Mouse (Mus musculus): Measurements from ENCODE around the gene 2010111I01Rik. TPM values are rescaled to one million over a fixed set of nuclear protein-coding genes. Genes with fewer than 3 reads are reported as not detected.

The 2010111I01Rik gene
- polyA plus RNA-seq, 1 experiment from 2014 or later = 250 TPM

DNA sequence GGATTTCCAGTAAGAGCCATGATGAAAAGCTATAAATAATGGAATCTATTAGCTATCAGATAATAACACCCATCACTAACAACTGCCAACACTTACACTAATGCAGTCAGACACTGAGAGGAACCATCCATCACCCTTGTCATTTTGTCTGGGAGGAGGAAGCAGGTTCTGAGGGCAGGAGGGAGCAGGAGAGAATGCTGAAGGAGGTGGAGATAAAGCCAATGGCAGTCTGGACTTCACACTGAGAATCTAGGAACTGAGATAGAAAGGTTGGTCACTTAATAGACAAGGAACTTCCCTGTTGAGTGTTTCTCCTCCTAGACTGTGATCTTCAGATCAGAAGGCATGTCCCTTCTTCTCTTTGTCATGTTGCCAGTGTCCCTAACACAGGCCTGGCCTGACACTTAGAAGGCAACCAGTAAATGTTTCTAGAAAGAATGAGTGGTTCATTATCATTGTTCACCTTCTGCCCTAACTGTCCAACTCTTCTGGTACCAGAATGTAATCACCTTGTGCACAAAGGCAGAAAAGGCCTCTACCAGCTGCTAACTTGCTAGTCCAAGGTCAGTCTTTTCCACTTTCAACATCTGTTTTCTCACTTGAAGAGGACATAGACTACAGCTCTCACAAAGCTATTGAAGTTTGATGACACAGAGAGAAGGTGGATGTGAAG is 173.8 kb downstream of the 2010111I01Rik start:
- Histone ChIP-seq H3K9me3 (no peaks in the 10 kb centered on the region), H3K9ac (no peak overlapping the region), H3K4me1 (peaks cover 42% of the 10 kb centered on the region), H3K27ac (peak overlapping the region; percentile 95), H3K4me3 (no peak overlapping the region), H3K4me2 (replicated peaks) (no peak overlapping the region), H3K27me3 (no peaks in the 10 kb centered on the region), H3K36me3 (no peaks in the 10 kb centered on the region)
- no peak for ATAC-seq (ENCODE audit: low FRiP score, low read depth)

DNA sequence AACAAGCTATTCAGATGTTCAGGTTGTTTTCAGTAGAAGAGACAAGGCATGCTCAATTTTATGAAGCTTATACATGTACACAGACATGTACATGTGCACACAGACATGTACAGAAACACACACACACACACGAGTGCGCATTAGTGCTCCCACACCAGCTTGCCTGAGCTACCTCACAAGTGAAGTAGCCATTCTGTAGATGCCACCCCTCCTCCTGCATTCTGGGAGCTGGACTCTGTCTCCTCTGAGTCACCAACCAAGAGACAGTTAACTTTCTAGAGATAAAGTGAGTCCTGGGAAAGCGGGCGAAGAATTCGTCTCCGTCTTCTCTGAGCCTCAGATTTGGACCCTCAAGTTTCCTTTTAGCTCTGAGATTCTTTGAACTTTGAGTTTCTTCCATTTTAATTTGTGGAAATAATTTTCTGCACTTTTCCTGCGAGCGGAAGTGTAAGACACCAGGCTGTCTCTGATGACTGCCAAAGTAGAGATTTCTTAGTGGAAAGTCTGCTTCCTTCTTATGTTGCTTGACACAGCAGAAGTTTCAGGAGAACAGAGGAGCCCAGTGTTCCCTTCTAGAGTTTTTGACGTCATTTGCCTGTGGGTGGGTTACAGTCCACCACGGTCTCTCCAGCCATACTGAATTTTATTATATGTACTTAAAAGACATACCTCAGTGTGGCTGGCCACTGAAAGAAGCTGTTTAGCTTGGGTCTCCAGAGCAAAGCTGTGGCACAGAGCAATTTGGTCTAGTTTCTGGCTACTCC is 175.0 kb downstream of the 2010111I01Rik start:
- peak; percentile 86 for ATAC-seq (ENCODE audit: low FRiP score, low read depth)
- Histone ChIP-seq H3K9me3 (no peaks in the 10 kb centered on the region), H3K27ac (peak overlapping the region; percentile 95), H3K4me1 (peaks cover 42% of the 10 kb centered on the region), H3K4me3 (no peak overlapping the region), H3K9ac (no peak overlapping the region), H3K36me3 (no peaks in the 10 kb centered on the region), H3K27me3 (no peaks in the 10 kb centered on the region), H3K4me2 (replicated peaks) (peak overlapping the region; percentile 35; the same call in 1 of the 2 replicates)
- 68% methylated on average over 10 of the region's 10 CpGs for WGBS

DNA sequence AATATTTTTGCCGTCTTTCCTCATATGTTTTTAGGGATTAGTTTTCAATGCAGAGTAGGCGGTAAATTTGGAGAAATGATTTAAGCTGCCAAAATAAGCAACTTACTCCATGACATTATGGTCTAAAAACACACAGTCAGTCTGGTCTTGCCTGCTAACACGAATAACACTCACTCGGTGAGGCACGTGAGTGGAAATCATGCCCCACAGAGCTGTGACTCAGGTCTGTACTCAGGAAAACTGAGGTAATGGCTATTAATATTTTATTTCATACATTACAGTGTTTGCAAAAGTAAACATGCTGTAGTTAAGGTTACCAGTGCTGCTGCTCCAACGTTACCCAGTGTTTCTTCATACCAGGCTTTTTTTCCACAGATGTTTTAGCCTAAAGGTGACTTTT is 176.1 kb downstream of the 2010111I01Rik start:
- peak overlapping the region; percentile 95 for H3K27ac ChIP-seq
- peak overlapping the region; percentile 35; the same call in 1 of the 2 replicates for H3K4me2 ChIP-seq (replicated peaks)
- 46% methylated on average over 6 of the region's 6 CpGs for WGBS
- no peaks in the 10 kb centered on the region for H3K9me3 ChIP-seq
- no peak overlapping the region for H3K4me3 ChIP-seq
- no peaks in the 10 kb centered on the region for H3K27me3 ChIP-seq
- no peaks in the 10 kb centered on the region for H3K36me3 ChIP-seq
- H3K4me1 ChIP-seq = peaks cover 34% of the 10 kb centered on the region
- H3K9ac ChIP-seq = no peak overlapping the region
- ATAC-seq (ENCODE audit: low FRiP score, low read depth) = peak; percentile 82

DNA sequence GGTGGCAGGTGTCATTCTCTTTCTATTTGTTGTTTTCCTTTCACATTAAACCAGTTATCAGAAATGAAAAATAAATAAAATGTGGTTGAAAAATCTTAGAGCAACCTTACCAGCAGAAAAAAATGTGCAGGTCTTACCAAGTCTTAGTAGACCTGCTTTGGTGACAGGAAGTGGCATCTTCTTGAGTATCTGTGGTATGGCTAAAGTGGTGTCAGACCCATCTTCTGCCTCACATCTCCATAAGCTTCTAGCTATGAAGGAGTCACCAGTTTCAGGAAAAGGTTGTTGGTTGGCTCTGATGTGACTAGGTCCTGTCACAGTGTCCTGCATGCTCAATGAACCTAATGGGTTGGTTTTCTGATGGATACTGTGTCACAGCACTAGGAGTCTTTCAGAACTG is 176.6 kb downstream of the 2010111I01Rik start:
- Histone ChIP-seq H3K4me3 (no peak overlapping the region), H3K27me3 (no peaks in the 10 kb centered on the region), H3K9ac (no peak overlapping the region), H3K4me1 (peaks cover 38% of the 10 kb centered on the region), H3K4me2 (replicated peaks) (no peak overlapping the region), H3K27ac (peak overlapping the region; percentile 95), H3K9me3 (no peaks in the 10 kb centered on the region), H3K36me3 (no peaks in the 10 kb centered on the region)
- no peak for ATAC-seq (ENCODE audit: low FRiP score, low read depth)

DNA sequence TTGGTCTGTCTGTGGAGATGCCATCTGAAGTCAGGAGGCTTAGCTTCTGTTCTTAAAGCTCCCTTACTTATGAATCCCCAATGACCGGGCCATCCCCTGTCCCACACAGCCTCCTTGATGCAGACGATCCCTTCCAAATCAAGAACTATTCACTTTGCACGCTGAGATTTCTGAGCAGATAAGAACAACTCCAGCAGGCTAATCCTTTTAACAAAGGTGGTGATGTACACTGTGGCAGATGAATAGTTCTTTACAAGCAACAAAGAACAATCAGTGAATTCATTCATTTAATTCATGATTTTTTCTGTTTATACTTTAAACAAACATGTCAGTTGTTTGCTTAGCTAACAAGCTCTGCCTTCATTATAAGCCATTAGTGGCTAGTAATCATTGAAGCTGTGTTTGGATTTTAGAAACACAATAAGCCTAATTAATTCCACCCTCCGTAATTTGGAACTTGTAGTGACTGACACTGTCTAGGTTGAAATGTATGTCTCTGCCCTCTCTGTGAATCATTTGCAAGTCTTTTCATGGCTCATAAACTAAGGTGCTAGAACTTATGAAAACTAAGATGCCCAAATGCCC is 182.0 kb downstream of the 2010111I01Rik start:
- H3K27ac ChIP-seq = 0 out of 2 replicates have a peak overlapping the region, but pooled peaks have one; percentile 6

DNA sequence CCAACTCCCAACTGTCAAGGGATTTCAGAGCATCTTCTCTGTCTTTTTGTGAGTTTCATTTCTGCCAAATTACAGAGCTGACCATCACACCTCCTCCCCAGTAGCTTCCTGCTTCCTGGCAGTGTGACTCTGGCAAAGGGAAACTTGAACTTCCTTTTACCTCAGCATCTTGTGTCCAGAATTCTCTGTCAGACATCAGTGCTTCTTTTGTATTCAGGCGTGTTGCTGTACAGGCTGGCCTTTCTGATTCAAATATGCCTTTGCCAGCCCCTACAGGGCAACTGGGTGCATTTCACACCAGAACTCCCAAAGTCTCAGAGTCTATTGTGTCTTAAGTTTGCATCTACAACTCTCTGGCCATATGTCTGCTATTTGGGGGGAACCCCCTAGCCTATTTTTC is 183.5 kb downstream of the 2010111I01Rik start:
- H3K4me1 ChIP-seq = peaks cover 24% of the 10 kb centered on the region
- no peak overlapping the region for H3K9ac ChIP-seq
- H3K27ac ChIP-seq = no peak overlapping the region
- no peaks in the 10 kb centered on the region for H3K36me3 ChIP-seq
- H3K27me3 ChIP-seq = no peaks in the 10 kb centered on the region
- no peak for ATAC-seq (ENCODE audit: low FRiP score, low read depth)
- H3K9me3 ChIP-seq = no peaks in the 10 kb centered on the region
- no peak overlapping the region for H3K4me3 ChIP-seq
- WGBS = 64% methylated on average over 1 of the region's 1 CpGs
- H3K4me2 ChIP-seq (replicated peaks) = no peak overlapping the region

More for the DNA sequence above, 182.0 kb downstream of the 2010111I01Rik start:
- Histone ChIP-seq H3K9me3 (no peaks in the 10 kb centered on the region), H3K4me1 (peaks cover 24% of the 10 kb centered on the region), H3K9ac (no peak overlapping the region), H3K4me2 (replicated peaks) (no peak overlapping the region), H3K4me3 (no peak overlapping the region), H3K27me3 (no peaks in the 10 kb centered on the region), H3K36me3 (no peaks in the 10 kb centered on the region)
- ATAC-seq (ENCODE audit: low FRiP score, low read depth) = no peak
- 60% methylated on average over 4 of the region's 4 CpGs for WGBS

DNA sequence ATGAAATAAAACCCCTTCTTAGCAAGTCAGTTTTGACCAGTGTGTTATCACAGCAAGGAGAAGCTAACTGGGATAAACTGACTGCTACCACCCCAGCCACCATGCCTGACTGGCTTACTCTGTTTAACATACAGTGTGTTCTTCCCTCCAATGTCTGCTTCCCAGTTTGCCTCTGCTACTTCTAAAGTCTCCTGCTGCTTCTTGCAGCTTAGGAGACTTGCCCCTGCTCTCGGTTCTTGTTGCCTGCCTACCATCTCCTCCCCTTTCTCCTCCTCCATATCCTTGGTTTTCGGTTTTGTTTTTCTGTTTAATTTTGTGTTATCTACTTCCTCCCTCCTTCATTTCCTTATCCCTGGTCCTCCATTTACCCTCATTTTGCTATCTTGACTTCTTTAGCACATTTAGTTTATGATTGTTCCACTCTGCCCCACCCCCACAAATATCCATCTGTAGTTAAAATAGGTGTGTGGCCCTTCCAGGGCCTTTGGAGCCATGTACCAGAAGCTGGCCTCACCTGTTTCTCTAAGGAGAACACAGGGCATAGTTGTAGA is 185.9 kb downstream of the 2010111I01Rik start:
- H3K9me3 ChIP-seq = no peaks in the 10 kb centered on the region
- no peak overlapping the region for H3K27ac ChIP-seq
- H3K36me3 ChIP-seq = no peaks in the 10 kb centered on the region
- no peak overlapping the region for H3K9ac ChIP-seq
- peaks cover 46% of the 10 kb centered on the region for H3K4me1 ChIP-seq
- no peaks in the 10 kb centered on the region for H3K27me3 ChIP-seq
- ATAC-seq (ENCODE audit: low FRiP score, low read depth) = no peak
- 53% methylated on average over 2 of the region's 2 CpGs for WGBS
- no peak overlapping the region for H3K4me3 ChIP-seq
- no peak overlapping the region for H3K4me2 ChIP-seq (replicated peaks)

DNA sequence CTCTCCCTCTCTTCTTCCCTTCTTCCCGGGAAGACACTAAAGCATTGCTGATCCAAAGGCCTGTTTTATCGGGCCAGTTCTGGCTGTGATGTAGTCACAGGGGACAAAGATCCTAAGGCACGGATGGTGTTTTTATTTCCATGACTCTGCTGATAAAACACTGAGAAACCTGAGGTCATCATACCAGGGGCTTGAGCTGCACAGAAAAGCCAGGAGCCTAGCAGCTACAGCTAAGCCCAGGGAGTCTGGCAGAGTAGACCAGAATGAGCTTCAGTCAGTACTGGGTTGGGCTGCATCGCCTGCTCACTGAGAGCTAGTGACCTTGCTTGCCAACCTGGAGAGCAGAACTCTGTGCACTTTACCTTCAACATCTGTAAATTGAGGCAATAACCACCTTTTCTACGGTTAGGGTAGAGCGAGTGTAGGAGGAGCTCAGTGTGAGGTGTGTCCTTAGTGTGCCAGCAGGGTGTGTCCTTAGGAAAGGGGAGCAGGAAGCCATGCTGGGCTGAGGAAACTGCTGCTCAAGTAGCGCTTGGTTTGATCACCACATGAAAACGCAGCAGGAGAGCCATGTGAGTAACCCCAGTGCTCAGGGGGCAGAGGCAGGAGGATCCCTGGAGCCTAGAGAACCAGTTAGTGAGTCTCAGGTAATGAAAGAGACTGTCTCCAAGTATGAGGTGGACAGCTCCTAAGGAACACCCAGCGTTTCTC is 186.5 kb downstream of the 2010111I01Rik start:
- Histone ChIP-seq H3K9me3 (no peaks in the 10 kb centered on the region), H3K27me3 (no peaks in the 10 kb centered on the region), H3K27ac (no peak overlapping the region), H3K4me1 (peaks cover 48% of the 10 kb centered on the region), H3K4me3 (no peak overlapping the region), H3K9ac (no peak overlapping the region), H3K36me3 (no peaks in the 10 kb centered on the region), H3K4me2 (replicated peaks) (no peak overlapping the region)
- no peak for ATAC-seq (ENCODE audit: low FRiP score, low read depth)
- 84% methylated on average over 9 of the region's 9 CpGs for WGBS

DNA sequence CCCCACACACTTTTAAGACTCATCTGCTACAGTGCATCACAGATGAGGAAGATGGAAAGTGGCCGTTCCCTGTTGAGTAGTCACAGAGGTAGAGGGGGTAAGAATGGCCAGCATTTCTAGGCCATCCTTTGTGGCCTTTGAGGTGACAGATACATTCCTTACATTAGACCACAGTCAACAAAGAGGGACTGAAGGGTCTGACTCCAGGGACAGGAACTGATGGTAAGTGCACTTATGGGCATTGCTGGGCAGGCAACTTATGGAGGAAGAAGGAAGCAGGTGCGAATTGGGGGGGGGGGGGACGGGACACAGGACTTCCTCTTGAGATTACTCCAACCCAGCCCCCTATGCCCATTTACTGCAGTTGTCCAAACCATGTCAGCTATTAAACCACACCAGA is 187.8 kb downstream of the 2010111I01Rik start:
- H3K27ac ChIP-seq = no peak overlapping the region
- H3K36me3 ChIP-seq = no peaks in the 10 kb centered on the region
- H3K4me3 ChIP-seq = no peak overlapping the region
- no peak overlapping the region for H3K4me2 ChIP-seq (replicated peaks)
- no peaks in the 10 kb centered on the region for H3K27me3 ChIP-seq
- no peak overlapping the region for H3K9ac ChIP-seq
- peaks cover 47% of the 10 kb centered on the region for H3K4me1 ChIP-seq
- 91% methylated on average over 3 of the region's 3 CpGs for WGBS
- ATAC-seq (ENCODE audit: low FRiP score, low read depth) = no peak
- no peaks in the 10 kb centered on the region for H3K9me3 ChIP-seq

DNA sequence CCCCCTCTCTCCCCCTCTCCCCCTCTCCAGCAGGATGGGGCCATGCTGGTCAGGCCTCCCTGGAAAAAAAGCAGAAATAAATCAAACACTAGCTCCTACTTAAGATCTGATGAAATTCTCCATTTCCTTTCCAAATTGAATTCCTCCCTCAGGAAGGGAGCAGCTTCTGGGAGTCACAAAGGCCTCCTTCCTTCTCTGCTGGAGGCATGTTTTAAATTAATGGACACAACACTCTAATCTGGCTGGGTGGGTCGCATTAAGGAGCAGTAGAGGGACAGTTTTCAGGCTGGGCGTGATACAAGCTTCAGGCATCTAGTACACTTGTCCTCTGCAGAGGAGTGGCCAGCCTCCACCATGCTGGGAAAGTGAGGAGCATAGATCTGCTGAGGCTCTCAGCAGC is 188.7 kb downstream of the 2010111I01Rik start:
- WGBS = 21% methylated on average over 2 of the region's 2 CpGs
- 0 out of 2 replicates have a peak, but pooled peaks have one; percentile 17 for ATAC-seq (ENCODE audit: low FRiP score, low read depth)

DNA sequence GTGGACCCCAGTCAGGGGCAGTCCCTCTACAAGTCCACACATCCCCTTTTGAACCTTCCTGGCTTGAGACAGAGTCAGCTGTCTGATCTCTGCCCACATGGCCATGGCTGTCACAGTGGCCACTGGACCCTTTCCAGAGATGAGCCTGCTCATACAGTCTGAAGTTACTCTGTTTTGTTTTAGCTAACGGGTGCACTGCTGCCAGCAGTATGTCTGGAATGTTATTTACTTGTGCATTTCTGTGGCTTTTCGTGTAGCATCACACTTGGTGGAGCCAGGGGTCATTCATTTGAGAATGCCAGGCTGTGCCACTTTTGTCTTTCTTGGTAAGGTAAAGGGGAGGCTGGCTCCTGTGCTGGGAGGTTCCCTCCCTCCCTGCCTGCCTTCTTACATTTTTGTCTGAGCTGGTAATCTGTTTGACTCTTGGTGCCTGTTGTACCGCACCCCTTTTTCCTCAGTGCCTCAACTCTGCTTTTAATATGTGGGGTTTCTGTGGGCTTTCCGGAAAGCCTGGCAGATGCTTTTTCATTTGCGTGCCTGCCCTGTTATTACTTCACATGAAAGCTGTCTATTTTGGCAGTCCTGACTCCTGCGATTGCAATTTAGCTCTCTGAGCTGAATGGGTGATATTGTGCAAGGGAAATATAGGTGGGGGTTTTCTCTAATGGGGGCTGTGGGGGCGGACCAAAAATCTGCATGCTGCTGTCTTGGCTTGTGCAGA is 190.3 kb downstream of the 2010111I01Rik start:
- Histone ChIP-seq H3K4me1 (peaks cover 41% of the 10 kb centered on the region), H3K4me3 (no peak overlapping the region), H3K36me3 (no peaks in the 10 kb centered on the region), H3K4me2 (replicated peaks) (peak overlapping the region; percentile 16; the same call in 1 of the 2 replicates), H3K9me3 (no peaks in the 10 kb centered on the region), H3K27ac (peak overlapping the region; percentile 85), H3K9ac (no peak overlapping the region), H3K27me3 (no peaks in the 10 kb centered on the region)
- 24% methylated on average over 7 of the region's 7 CpGs for WGBS
- ATAC-seq (ENCODE audit: low FRiP score, low read depth) = peak; percentile 74

More for the DNA sequence above, 188.7 kb downstream of the 2010111I01Rik start:
- Histone ChIP-seq H3K36me3 (no peaks in the 10 kb centered on the region), H3K4me3 (no peak overlapping the region), H3K4me2 (replicated peaks) (no peak overlapping the region), H3K27me3 (no peaks in the 10 kb centered on the region), H3K4me1 (peaks cover 43% of the 10 kb centered on the region), H3K27ac (peak overlapping the region; percentile 53; the same call in 1 of the 2 replicates), H3K9me3 (no peaks in the 10 kb centered on the region), H3K9ac (no peak overlapping the region)

All from limb, embryonic 13.5 days (tissue).